Mouse (Mus musculus) lung, embryonic 16.5 days (tissue): ENCODE measurements around the gene Defb43. TPM values are rescaled to one million over a fixed set of nuclear protein-coding genes. Genes with fewer than 3 reads are reported as not detected.
A peak's percentile ranks its signal among the peaks of the same experiment; 100 is the strongest.

Experiments
- ATAC-seq: fragments of 200-750 bp; cut with Nextera tagmentation; 2 replicates; pipeline ENCODE4 v1.8.0; 2017; ENCODE audit warnings: low read depth, mild to moderate bottlenecking, moderate library complexity
- H3K27ac ChIP-seq: fragments of 300-500 bp; sonication (generic); 2 replicates; pipeline ENCODE4 v1.5.1; 2014; ENCODE audit warnings: mild to moderate bottlenecking, control low read depth, low read length
- H3K27me3 ChIP-seq: fragments of 300-500 bp; sonication (generic); 2 replicates; pipeline ENCODE4 v1.6.1; 2014; ENCODE audit warnings: low read depth, low read length, mixed read lengths; ENCODE audit not compliant: control insufficient read depth, insufficient read depth
- H3K36me3 ChIP-seq: fragments of 300-500 bp; sonication (generic); 2 replicates; pipeline ENCODE4 v1.6.1; 2014; ENCODE audit warnings: low read length; ENCODE audit not compliant: control insufficient read depth, insufficient read depth
- H3K4me1 ChIP-seq: fragments of 300-500 bp; sonication (generic); replicated peaks from 2 replicates; pipeline ENCODE4 v1.6.1; 2014; ENCODE audit warnings: low read length, mixed read lengths; ENCODE audit not compliant: control insufficient read depth, insufficient read depth
- H3K4me2 ChIP-seq: fragments of 300-500 bp; sonication (generic); 2 replicates; pipeline ENCODE4 v1.6.1; 2014; ENCODE audit warnings: low read depth, low read length, control low read depth
- H3K4me3 ChIP-seq: fragments of 300-500 bp; sonication (generic); 2 replicates; pipeline ENCODE4 v1.5.1; 2014; ENCODE audit warnings: mild to moderate bottlenecking, low read length, control low read depth
- H3K9ac ChIP-seq: fragments of 300-500 bp; sonication (generic); 2 replicates; pipeline ENCODE4 v1.6.1; 2014; ENCODE audit warnings: low read length, control low read depth
- H3K9me3 ChIP-seq: fragments of 300-500 bp; sonication (generic); 2 replicates; pipeline ENCODE4 v1.6.1; 2016; ENCODE audit warnings: low read length; ENCODE audit not compliant: control insufficient read depth
- WGBS: fragments of 180-500 bp; shearing (Covaris S2); extraction: QIAGEN DNeasy Blood & Tissue Kit; methylation state at CpG from one replicate; pipeline ENCODE4 v1.1.7; 2014; 5-methylcytosine and 5-hydroxymethylcytosine counted together
- polyA plus RNA-seq: library from polyadenylated mRNA; unstranded; fragments of >200 nt; fragmentation: Nextera tagmentation; extraction: Ambion mirVana; gene quantifications from 2 replicates; pipeline ENCODE4 v1.2.1, GENCODE M21; 2015

Defb43 gene
- polyA plus RNA-seq, 1 experiment from 2014 or later, result not detected

GRCm38 (mm10) chr14:62997777-62998176 is 13.8 kb upstream of the Defb43 start, which contains the start of gene Defb47:
TSS of gene Defb47 (plus strand) at chr14:62998077.
- H3K36me3 ChIP-seq, result no peaks in the 10 kb centered on the region
- no peak for ATAC-seq
- H3K27me3 ChIP-seq, result no peaks in the 10 kb centered on the region
- H3K4me3 ChIP-seq, result no peak within 1 kb of the TSS
- WGBS, result 83% methylated on average over 8 of the region's 8 CpGs
- H3K9ac ChIP-seq, result no peak within 1 kb of the TSS
- no peak within 1 kb of the TSS for H3K4me2 ChIP-seq
- H3K9me3 ChIP-seq, result no peaks in the 10 kb centered on the region
- H3K27ac ChIP-seq, result no peak within 1 kb of the TSS
- no peaks in the 10 kb centered on the region for H3K4me1 ChIP-seq

- Histone ChIP-seq H3K27me3 (no peaks in the 10 kb centered on the region), H3K9ac (no peak overlapping the region), H3K27ac (no peak overlapping the region), H3K36me3 (no peaks in the 10 kb centered on the region), H3K4me1 (no peaks in the 10 kb centered on the region), H3K4me2 (no peak overlapping the region), H3K9me3 (no peaks in the 10 kb centered on the region), H3K4me3 (no peak overlapping the region)
- no peak for ATAC-seq
- WGBS, result 92% methylated on average over 4 of the region's 4 CpGs
Observed at GRCm38 (mm10) chr14:62998977-62999376, 12.6 kb upstream of the Defb43 start.

GRCm38 (mm10) chr14:63002588-63002987 is 9.0 kb upstream of the Defb43 start:
- Histone ChIP-seq H3K4me1 (no peaks in the 10 kb centered on the region), H3K4me3 (no peak overlapping the region), H3K9me3 (no peaks in the 10 kb centered on the region), H3K36me3 (no peaks in the 10 kb centered on the region), H3K4me2 (no peak overlapping the region), H3K9ac (no peak overlapping the region), H3K27me3 (no peaks in the 10 kb centered on the region), H3K27ac (no peak overlapping the region)
- 0 out of 2 replicates have a peak, but pooled peaks have one; percentile 28 for ATAC-seq
- WGBS, result 27% methylated on average over 2 of the region's 2 CpGs

- H3K4me1 ChIP-seq, result no peaks in the 10 kb centered on the region
- H3K4me3 ChIP-seq, result no peak overlapping the region
- H3K9me3 ChIP-seq, result no peaks in the 10 kb centered on the region
- H3K9ac ChIP-seq, result no peak overlapping the region
- no peak overlapping the region for H3K4me2 ChIP-seq
- no peaks in the 10 kb centered on the region for H3K27me3 ChIP-seq
- H3K27ac ChIP-seq, result no peak overlapping the region
- H3K36me3 ChIP-seq, result no peaks in the 10 kb centered on the region
- no peak for ATAC-seq
- WGBS, result 65% methylated on average over 4 of the region's 4 CpGs
Observed at GRCm38 (mm10) chr14:63013082-63013481, 1.5 kb downstream of the Defb43 start.

GRCm38 (mm10) chr14:63014667-63015066 is 3.1 kb downstream of the Defb43 start:
- Histone ChIP-seq H3K36me3 (no peaks in the 10 kb centered on the region), H3K27me3 (no peaks in the 10 kb centered on the region), H3K27ac (no peak overlapping the region), H3K4me2 (no peak overlapping the region), H3K4me1 (no peaks in the 10 kb centered on the region), H3K9me3 (no peaks in the 10 kb centered on the region), H3K4me3 (no peak overlapping the region), H3K9ac (no peak overlapping the region)
- 78% methylated on average over 4 of the region's 4 CpGs for WGBS
- ATAC-seq, result no peak

- no peak overlapping the region for H3K27ac ChIP-seq
- no peak overlapping the region for H3K4me3 ChIP-seq
- H3K4me2 ChIP-seq, result no peak overlapping the region
- no peaks in the 10 kb centered on the region for H3K9me3 ChIP-seq
- H3K4me1 ChIP-seq, result no peaks in the 10 kb centered on the region
- H3K27me3 ChIP-seq, result no peaks in the 10 kb centered on the region
- WGBS, result 48% methylated on average over 6 of the region's 6 CpGs
- H3K36me3 ChIP-seq, result no peaks in the 10 kb centered on the region
- ATAC-seq, result no peak
- no peak overlapping the region for H3K9ac ChIP-seq
Observed at GRCm38 (mm10) chr14:63020524-63021156, 9.1 kb downstream of the Defb43 start.

GRCm38 (mm10) chr14:63046691-63047090 is 35.1 kb downstream of the Defb43 start, which contains the start of gene Defb42:
TSS of gene Defb42 (plus strand) at chr14:63046991.
- no peaks in the 10 kb centered on the region for H3K36me3 ChIP-seq
- H3K27me3 ChIP-seq, result no peaks in the 10 kb centered on the region
- no peaks in the 10 kb centered on the region for H3K9me3 ChIP-seq
- WGBS, result 54% methylated on average over 3 of the region's 3 CpGs
- H3K4me3 ChIP-seq, result no peak within 1 kb of the TSS
- no peak within 1 kb of the TSS for H3K27ac ChIP-seq
- no peak for ATAC-seq
- H3K9ac ChIP-seq, result no peak within 1 kb of the TSS
- H3K4me2 ChIP-seq, result no peak within 1 kb of the TSS
- no peaks in the 10 kb centered on the region for H3K4me1 ChIP-seq

- no peak for ATAC-seq
- no peak within 1 kb of the TSS for H3K4me3 ChIP-seq
- no peak within 1 kb of the TSS for H3K4me2 ChIP-seq
- no peaks in the 10 kb centered on the region for H3K9me3 ChIP-seq
- H3K9ac ChIP-seq, result no peak within 1 kb of the TSS
- H3K27me3 ChIP-seq, result no peaks in the 10 kb centered on the region
- no peak within 1 kb of the TSS for H3K27ac ChIP-seq
- H3K4me1 ChIP-seq, result no peaks in the 10 kb centered on the region; the same call in 1 of the 2 replicates
- 70% methylated on average over 13 of the region's 14 CpGs for WGBS
- no peaks in the 10 kb centered on the region for H3K36me3 ChIP-seq
Observed at GRCm38 (mm10) chr14:63049910-63050370, 38.4 kb downstream of the Defb43 start, which contains the start of gene Defb30. TSS of gene Defb30 (minus strand) at chr14:63049960.

- WGBS, result 28% methylated on average over 5 of the region's 5 CpGs
Observed at GRCm38 (mm10) chr14:63050769-63051168, 39.2 kb downstream of the Defb43 start.

More at GRCm38 (mm10) chr14:63050769-63051168, 39.2 kb downstream of the Defb43 start:
- H3K4me1 ChIP-seq, result no peaks in the 10 kb centered on the region; the same call in 1 of the 2 replicates
- no peak overlapping the region for H3K27ac ChIP-seq
- no peaks in the 10 kb centered on the region for H3K9me3 ChIP-seq
- H3K36me3 ChIP-seq, result no peaks in the 10 kb centered on the region
- no peak overlapping the region for H3K4me2 ChIP-seq
- H3K9ac ChIP-seq, result no peak overlapping the region
- ATAC-seq, result no peak
- H3K4me3 ChIP-seq, result no peak overlapping the region
- no peaks in the 10 kb centered on the region for H3K27me3 ChIP-seq
